Mouse (Mus musculus) small intestine, adult 2 months (tissue): Measurements from ENCODE around the gene Rdh8. TPM values are rescaled to one million over a fixed set of nuclear protein-coding genes. Genes with fewer than 3 reads are reported as not detected.
A peak's percentile ranks its signal among the peaks of the same experiment; 100 is the strongest.

Experiments
- H3K27ac ChIP-seq: fragments of 200-500 bp; 2 replicates; pipeline ENCODE4 v1.5.1; 2012; ENCODE audit warnings: low read depth, low read length, control low read depth, inconsistent platforms; ENCODE audit not compliant: insufficient read depth
- H3K27me3 ChIP-seq: fragments of 200-500 bp; 2 replicates; pipeline ENCODE4 v1.6.1; 2012; ENCODE audit warnings: mild to moderate bottlenecking, moderate library complexity, low read length, inconsistent platforms; ENCODE audit not compliant: control insufficient read depth, insufficient read depth
- H3K36me3 ChIP-seq: fragments of 200-500 bp; 2 replicates; pipeline ENCODE4 v1.6.1; 2012; ENCODE audit warnings: mild to moderate bottlenecking, low read length, control low read depth, inconsistent platforms; ENCODE audit not compliant: control insufficient read depth, insufficient read depth
- H3K4me1 ChIP-seq: fragments of 200-500 bp; 2 replicates; pipeline ENCODE4 v1.6.1; 2012; ENCODE audit warnings: low read length, inconsistent platforms, mixed read lengths; ENCODE audit not compliant: control insufficient read depth, insufficient read depth, insufficient read length
- H3K4me3 ChIP-seq: fragments of 200-500 bp; 2 replicates; pipeline ENCODE4 v1.5.1; 2012; ENCODE audit warnings: low read depth, mild to moderate bottlenecking, control low read depth, inconsistent platforms, low read length, moderate library complexity
- CTCF ChIP-seq: fragments of 200-500 bp; IDR thresholded peaks from 2 replicates; pipeline ENCODE4 v1.5.1; 2012; ENCODE audit warnings: low read depth, mild to moderate bottlenecking, control low read depth, inconsistent platforms, low read length, moderate library complexity, mixed read lengths; ENCODE audit not compliant: insufficient replicate concordance, insufficient read length; ENCODE audit errors: extremely low read depth
- POLR2A ChIP-seq: fragments of 200-500 bp; IDR thresholded peaks from 2 replicates; pipeline ENCODE4 v1.6.1; 2012; ENCODE audit warnings: low read depth, mild to moderate bottlenecking, control low read depth, inconsistent platforms, low read length, moderate library complexity
- WGBS: fragments of 180-500 bp; shearing (Covaris S2); methylation state at CpG from one replicate; pipeline ENCODE4 v1.1.7; 2018; 5-methylcytosine and 5-hydroxymethylcytosine counted together
- polyA plus RNA-seq: library from polyadenylated mRNA; depleted of rRNA; stranded (reverse); fragments of >200 nt; gene quantifications from 2 replicates; pipeline ENCODE4 v1.2.3, GENCODE M21; 2012

Rdh8 gene
- polyA plus RNA-seq, 1 experiment: not detected

- Histone ChIP-seq H3K4me1 (no peaks in the 10 kb centered on the region), H3K27ac (no peak overlapping the region), H3K36me3 (no peaks in the 10 kb centered on the region), H3K27me3 (no peaks in the 10 kb centered on the region; the same call in 1 of the 2 replicates), H3K4me3 (no peak overlapping the region)
- TF ChIP-seq POLR2A: no peak
- peak; percentile 78; the same call in 1 of the 2 replicates for TF ChIP-seq CTCF
- WGBS: 51% methylated on average over 13 of the region's 13 CpGs
Observed at GRCm38 (mm10) chr9:20804266-20805158, 13.8 kb upstream of the Rdh8 start.

GRCm38 (mm10) chr9:20805159-20805495 lies 13.2 kb upstream of the Rdh8 start:
- TF ChIP-seq CTCF: no peak
- no peak for TF ChIP-seq POLR2A
- Histone ChIP-seq H3K4me1 (no peaks in the 10 kb centered on the region), H3K4me3 (no peak overlapping the region), H3K36me3 (no peaks in the 10 kb centered on the region), H3K27ac (no peak overlapping the region), H3K27me3 (no peaks in the 10 kb centered on the region; the same call in 1 of the 2 replicates)
- WGBS: 81% methylated on average over 3 of the region's 3 CpGs

- H3K4me1 ChIP-seq: no peaks in the 10 kb centered on the region
- H3K27me3 ChIP-seq: no peaks in the 10 kb centered on the region; the same call in 1 of the 2 replicates
- no peak overlapping the region for H3K4me3 ChIP-seq
- 50% methylated on average over 5 of the region's 5 CpGs for WGBS
- no peak for TF ChIP-seq POLR2A
- TF ChIP-seq CTCF: no peak
- H3K36me3 ChIP-seq: no peaks in the 10 kb centered on the region
- no peak overlapping the region for H3K27ac ChIP-seq
Observed at GRCm38 (mm10) chr9:20805706-20806105, 12.6 kb upstream of the Rdh8 start.

GRCm38 (mm10) chr9:20810271-20810670 lies 8.0 kb upstream of the Rdh8 start:
- Histone ChIP-seq H3K4me3 (no peak overlapping the region), H3K27me3 (peaks cover 4% of the 10 kb centered on the region; the same call in 1 of the 2 replicates), H3K36me3 (no peaks in the 10 kb centered on the region), H3K27ac (no peak overlapping the region), H3K4me1 (peaks cover 6% of the 10 kb centered on the region)
- TF ChIP-seq CTCF: no peak
- TF ChIP-seq POLR2A: no peak
- WGBS: 34% methylated on average over 4 of the region's 4 CpGs

GRCm38 (mm10) chr9:20810773-20811172 lies 7.5 kb upstream of the Rdh8 start:
- Histone ChIP-seq H3K27me3 (peaks cover 4% of the 10 kb centered on the region; the same call in 1 of the 2 replicates), H3K27ac (no peak overlapping the region), H3K4me1 (peaks cover 6% of the 10 kb centered on the region), H3K4me3 (no peak overlapping the region), H3K36me3 (no peaks in the 10 kb centered on the region)
- WGBS: 75% methylated on average over 1 of the region's 1 CpGs
- TF ChIP-seq POLR2A (no peak), CTCF (no peak)

GRCm38 (mm10) chr9:20812537-20813271 lies 5.6 kb upstream of the Rdh8 start:
- Histone ChIP-seq H3K36me3 (no peaks in the 10 kb centered on the region), H3K4me3 (no peak overlapping the region), H3K27ac (no peak overlapping the region), H3K27me3 (peaks cover 4% of the 10 kb centered on the region; the same call in 1 of the 2 replicates), H3K4me1 (peaks cover 6% of the 10 kb centered on the region)
- WGBS: 13% methylated on average over 18 of the region's 19 CpGs
- TF ChIP-seq POLR2A (no peak), CTCF (no peak)
